Mouse (Mus musculus): ENCODE measurements around the gene Sobp.

DNA sequence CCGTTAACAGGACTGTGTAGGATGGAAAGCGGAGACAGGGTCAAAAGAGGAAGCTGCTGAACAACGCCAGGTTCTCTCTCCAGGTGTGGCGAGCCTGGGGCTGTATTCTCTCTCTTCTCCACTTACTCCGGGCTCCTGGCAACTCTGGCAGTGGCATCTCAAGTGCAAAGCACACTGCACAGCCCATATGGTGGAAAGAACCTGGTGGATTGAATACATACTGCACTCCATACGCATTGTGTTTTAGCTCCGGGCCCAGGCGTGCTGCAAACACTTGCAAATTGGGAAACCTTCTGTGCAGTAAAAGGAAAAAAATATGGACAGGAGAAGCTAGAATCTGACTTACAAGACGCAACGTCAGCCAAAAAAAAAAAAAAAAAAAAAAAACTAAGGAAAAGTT, 80.9 kb downstream of the Sobp start:
- TF ChIP-seq CTCF (IDR thresholded peaks at IDR 0.05; ENCODE audit: insufficient read depth, low read depth, low read length) (no peak), POLR2A (IDR thresholded peaks at IDR 0.05; ENCODE audit: insufficient read depth, low read depth, low read length) (no peak)

All from olfactory bulb, adult 2 months (tissue).